Mouse (Mus musculus) thymus, adult 2 months (tissue): ENCODE measurements at regions not wholly inside any gene's neighbourhood (a gene's known extent, or its start where the extent isn't known, plus 50 kb on each side); places are given as distances from the start of the nearest gene placed in this dataset.

Experiments used
- CTCF ChIP-seq: fragments of 200-500 bp; IDR thresholded peaks from 2 replicates; pipeline ENCODE4 v1.5.1; 2012; ENCODE audit warnings: mild to moderate bottlenecking, control low read depth, low read length, moderate library complexity, borderline replicate concordance; ENCODE audit not compliant: control insufficient read depth, poor library complexity, insufficient read depth; ENCODE audit errors: extremely low read depth
- POLR2A ChIP-seq: fragments of 200-500 bp; IDR thresholded peaks from 2 replicates; pipeline ENCODE4 v1.6.1; 2012; ENCODE audit warnings: mild to moderate bottlenecking, low read length, control low read depth, moderate library complexity; ENCODE audit not compliant: control insufficient read depth, poor library complexity, insufficient read depth; ENCODE audit errors: extremely low read depth

DNA sequence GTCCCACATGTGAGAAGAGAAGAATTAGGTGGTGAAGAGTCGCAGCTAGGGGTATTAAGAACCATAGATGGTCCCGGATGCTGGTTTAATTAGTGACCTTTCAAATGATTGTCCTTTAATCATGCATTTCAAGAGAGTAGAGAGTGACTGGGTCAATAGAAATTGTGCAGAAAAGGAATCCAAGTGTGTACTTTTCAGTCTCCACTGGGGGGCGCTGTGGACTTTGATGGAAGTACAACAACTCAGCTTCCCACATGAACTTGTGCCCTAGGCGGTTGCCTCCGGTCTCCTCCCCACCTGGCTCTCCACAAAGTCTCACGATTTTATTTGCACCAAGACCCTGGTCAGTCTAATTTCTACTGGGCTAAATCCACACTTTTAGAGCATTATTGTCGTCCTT, 142.8 kb upstream of the Zfp618 start:
- TF ChIP-seq CTCF (no peak), POLR2A (no peak)
